Mouse (Mus musculus) mammary gland, adult 2 months (tissue): ENCODE measurements around the gene Pde4a. TPM values are rescaled to one million over a fixed set of nuclear protein-coding genes. Genes with fewer than 3 reads are reported as not detected.

Experiments used
- polyA plus RNA-seq: library from polyadenylated mRNA; depleted of rRNA; stranded (reverse); fragments of >200 nt; gene quantifications from 2 replicates; pipeline ENCODE4 v1.2.3, GENCODE M21; 2012; ENCODE audit warnings: low replicate concordance; rRNA removed

Gene Pde4a
- polyA plus RNA-seq, result 15.3 and 24.3 TPM in 2 replicates

GRCm38 (mm10) chr9:21165041-21165951 lies at the start of gene Pde4a:
TSS of gene Pde4a (plus strand) at chr9:21165714.

GRCm38 (mm10) chr9:21131059-21131956 lies 34.2 kb upstream of the Pde4a start, which contains the start of gene Tyk2:
TSS of gene Tyk2 (minus strand) at chr9:21131243.

GRCm38 (mm10) chr9:21149654-21150419 lies 15.7 kb upstream of the Pde4a start, which contains the start of gene Cdc37:
TSS of gene Cdc37 (minus strand) at chr9:21149982.

GRCm38 (mm10) chr9:21238733-21239464 lies 73.4 kb downstream of the Pde4a start, which contains the start of gene Keap1:
TSS of gene Keap1 (minus strand) at chr9:21239361.

GRCm38 (mm10) chr9:21248326-21248725 lies 82.8 kb downstream of the Pde4a start, which contains the start of gene S1pr5:
TSS of gene S1pr5 (minus strand) at chr9:21248443.

Other genes starting within 250 kb of the Pde4a start
- gene Dnmt1, start 205.8 kb upstream of the Pde4a start, polyA plus RNA-seq, result 22.5 and 37.3 TPM in 2 replicates
- 16.7 and 18.1 TPM in 2 replicates for gene S1pr2, start 188.9 kb upstream of the Pde4a start, polyA plus RNA-seq
- gene Mrpl4, start 163.0 kb upstream of the Pde4a start, polyA plus RNA-seq, result 121 and 137 TPM in 2 replicates
- 38.8 and 51.8 TPM in 2 replicates for gene Icam1, start 149.7 kb upstream of the Pde4a start, polyA plus RNA-seq
- 0.84 and 1.0 TPM in 2 replicates for gene Icam4, start 136.3 kb upstream of the Pde4a start, polyA plus RNA-seq
- gene Icam5, start 133.6 kb upstream of the Pde4a start, polyA plus RNA-seq, result 0.50 and 1.5 TPM in 2 replicates
- not detected in 2 replicates for gene Zglp1, start 98.6 kb upstream of the Pde4a start, polyA plus RNA-seq
- gene Gm49373, start 92.6 kb upstream of the Pde4a start, polyA plus RNA-seq, result 0.12 and 0.17 TPM in 2 replicates
- gene Fdx1l, start 92.1 kb upstream of the Pde4a start, polyA plus RNA-seq, result 48.8 and 76.4 TPM in 2 replicates
- gene Gm38431, start 73.7 kb upstream of the Pde4a start, polyA plus RNA-seq, result 2.9 and 25.7 TPM in 2 replicates
- 50.6 and 85.3 TPM in 2 replicates for gene Raver1, start 73.7 kb upstream of the Pde4a start, polyA plus RNA-seq
- 37.7 and 50.2 TPM in 2 replicates for gene Tyk2, start 34.5 kb upstream of the Pde4a start, polyA plus RNA-seq
- gene Cdc37, start 15.7 kb upstream of the Pde4a start, polyA plus RNA-seq, result 40.9 and 42.1 TPM in 2 replicates
- gene Keap1, start 73.6 kb downstream of the Pde4a start, polyA plus RNA-seq, result 76.5 and 140 TPM in 2 replicates
- 2.3 and 3.1 TPM in 2 replicates for gene S1pr5, start 82.7 kb downstream of the Pde4a start, polyA plus RNA-seq
- 40.1 and 41.1 TPM in 2 replicates for gene Atg4d, start 99.6 kb downstream of the Pde4a start, polyA plus RNA-seq
- 15.0 and 28.0 TPM in 2 replicates for gene Kri1, start 122.3 kb downstream of the Pde4a start, polyA plus RNA-seq
- gene Cdkn2d, start 125.7 kb downstream of the Pde4a start, polyA plus RNA-seq, result 35.4 and 64.8 TPM in 2 replicates
- gene Ap1m2, start 146.6 kb downstream of the Pde4a start, polyA plus RNA-seq, result 13.0 and 16.7 TPM in 2 replicates
- 95.6 and 161 TPM in 2 replicates for gene Slc44a2, start 155.0 kb downstream of the Pde4a start, polyA plus RNA-seq
- 44.0 and 48.9 TPM in 2 replicates for gene Ilf3, start 202.2 kb downstream of the Pde4a start, polyA plus RNA-seq
- gene Qtrt1, start 246.1 kb downstream of the Pde4a start, polyA plus RNA-seq, result 45.3 and 50.5 TPM in 2 replicates